Mouse (Mus musculus) hindbrain, postnatal 0 days (tissue): ENCODE data around the gene Cmtm7. TPM values are rescaled to one million over a fixed set of nuclear protein-coding genes. Genes with fewer than 3 reads are reported as not detected.

Source experiments
- ATAC-seq: fragments of 200-750 bp; cut with Nextera tagmentation; 2 replicates; pipeline ENCODE4 v1.8.0; 2017; ENCODE audit warnings: mild to moderate bottlenecking, moderate TSS enrichment, moderate library complexity
- DNase-seq: peaks from one replicate; pipeline ENCODE4 v3.0.0-alpha.2; 2015; ENCODE audit warnings: low spot score
- H3K27ac ChIP-seq: fragments of 300-500 bp; sonication (generic); 2 replicates; pipeline ENCODE4 v1.5.1; 2014; ENCODE audit warnings: mild to moderate bottlenecking
- H3K27me3 ChIP-seq: fragments of 300-500 bp; sonication (generic); 2 replicates; pipeline ENCODE4 v1.6.1; 2014; ENCODE audit warnings: low read length, mixed read lengths; ENCODE audit not compliant: insufficient read depth
- H3K36me3 ChIP-seq: fragments of 300-500 bp; sonication (generic); 2 replicates; pipeline ENCODE4 v1.6.1; 2014; ENCODE audit warnings: low read length, mixed read lengths; ENCODE audit not compliant: insufficient read depth
- H3K4me1 ChIP-seq: fragments of 300-500 bp; sonication (generic); 2 replicates; pipeline ENCODE4 v1.6.1; 2014; ENCODE audit warnings: antibody characterized with exemption, low read length, mixed read lengths; ENCODE audit not compliant: insufficient read depth
- H3K4me2 ChIP-seq: fragments of 300-500 bp; sonication (generic); 2 replicates; pipeline ENCODE4 v1.6.1; 2014; ENCODE audit warnings: low read depth, mild to moderate bottlenecking, low read length, moderate library complexity, mixed read lengths
- H3K4me3 ChIP-seq: fragments of 300-500 bp; sonication (generic); 2 replicates; pipeline ENCODE4 v1.5.1; 2014; ENCODE audit warnings: low read length
- H3K9ac ChIP-seq: fragments of 300-500 bp; sonication (generic); replicated peaks from 2 replicates; pipeline ENCODE4 v1.6.1; 2014; ENCODE audit warnings: mild to moderate bottlenecking, low read length, moderate library complexity, mixed read lengths
- H3K9me3 ChIP-seq: fragments of 300-500 bp; sonication (generic); 2 replicates; pipeline ENCODE4 v1.6.1; 2016; ENCODE audit warnings: low read length, mixed read lengths
- CTCF ChIP-seq: IDR thresholded peaks from 2 replicates; pipeline ENCODE4 v1.5.1; 2016; ENCODE audit warnings: antibody characterized with exemption, control low read depth, low read depth
- WGBS: fragments of 180-500 bp; shearing (Covaris S2); extraction: QIAGEN DNeasy Blood & Tissue Kit; methylation state at CpG from one replicate; pipeline ENCODE4 v1.1.7; 2014; 5-methylcytosine and 5-hydroxymethylcytosine counted together
- polyA plus RNA-seq: library from polyadenylated mRNA; unstranded; fragments of >200 nt; fragmentation: Nextera tagmentation; extraction: Ambion mirVana; gene quantifications from 2 replicates; pipeline ENCODE4 v1.2.1, GENCODE M21; 2015
- total RNA-seq: library from RNA; depleted of rRNA; stranded (reverse); fragments of >200 nt; gene quantifications from 2 replicates; pipeline ENCODE4 v1.2.3, GENCODE M21; 2014

Cmtm7 gene
- total and polyA plus RNA-seq, 2 experiments from 2014 or later: 11.8 to 21.1 TPM

- ATAC-seq (no peak), DNase-seq (no peak)
- no peaks in the 10 kb centered on the region for H3K4me1 ChIP-seq
- H3K4me2 ChIP-seq: no peak overlapping the region
- H3K9ac ChIP-seq: no peak overlapping the region
- WGBS: 86% methylated on average over 5 of the region's 5 CpGs
- H3K36me3 ChIP-seq: no peaks in the 10 kb centered on the region
- TF ChIP-seq CTCF: no peak
- no peaks in the 10 kb centered on the region for H3K9me3 ChIP-seq
- no peak overlapping the region for H3K4me3 ChIP-seq
- no peaks in the 10 kb centered on the region for H3K27me3 ChIP-seq
- H3K27ac ChIP-seq: no peak overlapping the region
Observed at GRCm38 (mm10) chr9:114758801-114759200, 22.9 kb downstream of the Cmtm7 start.

- H3K36me3 ChIP-seq: no peaks in the 10 kb centered on the region
- WGBS: 76% methylated on average over 7 of the region's 7 CpGs
- no peaks in the 10 kb centered on the region for H3K9me3 ChIP-seq
- H3K4me1 ChIP-seq: no peaks in the 10 kb centered on the region
- H3K4me2 ChIP-seq: no peak overlapping the region
- TF ChIP-seq CTCF: no peak
- no peak overlapping the region for H3K4me3 ChIP-seq
- H3K27me3 ChIP-seq: no peaks in the 10 kb centered on the region
- no peak for ATAC-seq
- H3K27ac ChIP-seq: no peak overlapping the region
- DNase-seq: no peak
- H3K9ac ChIP-seq: no peak overlapping the region
Observed at GRCm38 (mm10) chr9:114758272-114758671, 23.4 kb downstream of the Cmtm7 start.

- 2% methylated on average over 36 of the region's 36 CpGs for WGBS
- Histone ChIP-seq H3K36me3 (peaks cover 3% of the 10 kb centered on the region; the same call in 1 of the 2 replicates), H3K4me2 (peak overlapping the region; percentile 65), H3K9me3 (no peaks in the 10 kb centered on the region), H3K27ac (peak overlapping the region; percentile 74), H3K27me3 (no peaks in the 10 kb centered on the region), H3K4me1 (peaks cover 3% of the 10 kb centered on the region; the same call in 1 of the 2 replicates), H3K4me3 (peak overlapping the region; percentile 40), H3K9ac (peak overlapping the region; percentile 54)
- TF ChIP-seq CTCF: peak; percentile 99
- DNase-seq (peak; percentile 93), ATAC-seq (peak; percentile 92)
Observed at GRCm38 (mm10) chr9:114752863-114753484, 28.7 kb downstream of the Cmtm7 start.

GRCm38 (mm10) chr9:114752311-114752710 is 29.3 kb downstream of the Cmtm7 start:
- peak overlapping the region; percentile 54 for H3K9ac ChIP-seq
- H3K9me3 ChIP-seq: no peaks in the 10 kb centered on the region
- H3K4me3 ChIP-seq: peak overlapping the region; percentile 40; the same call in 1 of the 2 replicates
- no peak for ATAC-seq
- H3K4me1 ChIP-seq: peaks cover 3% of the 10 kb centered on the region; the same call in 1 of the 2 replicates
- H3K27me3 ChIP-seq: no peaks in the 10 kb centered on the region
- 69% methylated on average over 9 of the region's 9 CpGs for WGBS
- peak overlapping the region; percentile 65 for H3K4me2 ChIP-seq
- TF ChIP-seq CTCF: no peak
- no peak for DNase-seq
- H3K36me3 ChIP-seq: peaks cover 6% of the 10 kb centered on the region; the same call in 1 of the 2 replicates
- peak overlapping the region; percentile 74; the same call in 1 of the 2 replicates for H3K27ac ChIP-seq

- WGBS: 82% methylated on average over 3 of the region's 3 CpGs
- DNase-seq (no peak), ATAC-seq (no peak)
- Histone ChIP-seq H3K4me3 (no peak overlapping the region), H3K27ac (no peak overlapping the region), H3K36me3 (peaks cover 6% of the 10 kb centered on the region; the same call in 1 of the 2 replicates), H3K27me3 (no peaks in the 10 kb centered on the region), H3K4me1 (peaks cover 3% of the 10 kb centered on the region; the same call in 1 of the 2 replicates), H3K9me3 (no peaks in the 10 kb centered on the region), H3K4me2 (no peak overlapping the region), H3K9ac (no peak overlapping the region)
- peak; percentile 30 for TF ChIP-seq CTCF
Observed at GRCm38 (mm10) chr9:114751582-114751981, 30.1 kb downstream of the Cmtm7 start.

- DNase-seq (no peak), ATAC-seq (no peak)
- no peak for TF ChIP-seq CTCF
- Histone ChIP-seq H3K9me3 (no peaks in the 10 kb centered on the region), H3K27ac (no peak overlapping the region), H3K4me1 (peaks cover under 1% of the 10 kb centered on the region; the same call in 1 of the 2 replicates), H3K27me3 (no peaks in the 10 kb centered on the region), H3K9ac (no peak overlapping the region), H3K4me2 (no peak overlapping the region), H3K4me3 (no peak overlapping the region), H3K36me3 (peaks cover 13% of the 10 kb centered on the region; the same call in 1 of the 2 replicates)
- 80% methylated on average over 12 of the region's 12 CpGs for WGBS
Observed at GRCm38 (mm10) chr9:114747466-114747865, 34.2 kb downstream of the Cmtm7 start.

GRCm38 (mm10) chr9:114747012-114747411 is 34.6 kb downstream of the Cmtm7 start:
- 71% methylated on average over 10 of the region's 10 CpGs for WGBS
- H3K4me3 ChIP-seq: no peak overlapping the region
- H3K27ac ChIP-seq: no peak overlapping the region
- DNase-seq (no peak), ATAC-seq (no peak)
- H3K9me3 ChIP-seq: no peaks in the 10 kb centered on the region
- H3K9ac ChIP-seq: no peak overlapping the region
- no peaks in the 10 kb centered on the region for H3K27me3 ChIP-seq
- H3K4me1 ChIP-seq: no peaks in the 10 kb centered on the region
- TF ChIP-seq CTCF: no peak
- H3K36me3 ChIP-seq: peaks cover 13% of the 10 kb centered on the region; the same call in 1 of the 2 replicates
- no peak overlapping the region for H3K4me2 ChIP-seq
